Mouse (Mus musculus) embryonic facial prominence, embryonic 11.5 days (tissue): ENCODE data around the gene Banp. TPM values are rescaled to one million over a fixed set of nuclear protein-coding genes. Genes with fewer than 3 reads are reported as not detected.
A peak's percentile ranks its signal among the peaks of the same experiment; 100 is the strongest.

ENCODE experiments used
- ATAC-seq: fragments of 200-750 bp; cut with Nextera tagmentation; replicated peaks from 2 replicates; pipeline ENCODE4 v1.8.0; 2017; ENCODE audit warnings: low read depth; ENCODE audit not compliant: insufficient number of reproducible peaks, low FRiP score, low TSS enrichment
- DNase-seq: peaks from one replicate; pipeline ENCODE4 v3.0.0-alpha.2; 2015; ENCODE audit warnings: low spot score
- H3K27ac ChIP-seq: fragments of 300-500 bp; sonication (generic); replicated peaks from 2 replicates; pipeline ENCODE4 v1.5.1; 2014; ENCODE audit warnings: mild to moderate bottlenecking, low read depth, low read length, control low read depth
- H3K27me3 ChIP-seq: fragments of 300-500 bp; sonication (generic); 2 replicates; pipeline ENCODE4 v1.6.1; 2014; ENCODE audit warnings: mild to moderate bottlenecking, low read length, moderate library complexity, mixed read lengths; ENCODE audit not compliant: control insufficient read depth, insufficient read depth
- H3K36me3 ChIP-seq: fragments of 300-500 bp; sonication (generic); replicated peaks from 2 replicates; pipeline ENCODE4 v1.6.1; 2014; ENCODE audit warnings: low read depth, mild to moderate bottlenecking, low read length, moderate library complexity, mixed read lengths; ENCODE audit not compliant: control insufficient read depth, insufficient read depth
- H3K4me1 ChIP-seq: fragments of 300-500 bp; sonication (generic); 2 replicates; pipeline ENCODE4 v1.6.1; 2014; ENCODE audit warnings: low read length, mixed read lengths; ENCODE audit not compliant: control insufficient read depth, insufficient read depth
- H3K4me2 ChIP-seq: fragments of 300-500 bp; sonication (generic); 2 replicates; pipeline ENCODE4 v1.6.1; 2014; ENCODE audit warnings: low read depth, mild to moderate bottlenecking, control low read depth, low read length, moderate library complexity
- H3K4me3 ChIP-seq: fragments of 300-500 bp; sonication (generic); 2 replicates; pipeline ENCODE4 v1.5.1; 2014; ENCODE audit warnings: low read depth, low read length, control low read depth
- H3K9ac ChIP-seq: fragments of 300-500 bp; sonication (generic); replicated peaks from 2 replicates; pipeline ENCODE4 v1.6.1; 2014; ENCODE audit warnings: mild to moderate bottlenecking, control low read depth, low read length
- H3K9me3 ChIP-seq: fragments of 300-500 bp; sonication (generic); replicated peaks from 2 replicates; pipeline ENCODE4 v1.6.1; 2016; ENCODE audit warnings: mild to moderate bottlenecking, low read length, inconsistent platforms, mixed read lengths; ENCODE audit not compliant: control insufficient read depth
- WGBS: fragments of 180-500 bp; shearing (Covaris S2); extraction: QIAGEN DNeasy Blood & Tissue Kit; methylation state at CpG from one replicate; pipeline ENCODE4 v1.1.7; 2014; 5-methylcytosine and 5-hydroxymethylcytosine counted together
- polyA plus RNA-seq: library from polyadenylated mRNA; unstranded; fragments of >200 nt; fragmentation: Nextera tagmentation; extraction: Ambion mirVana; gene quantifications from 2 replicates; pipeline ENCODE4 v1.2.1, GENCODE M21; 2014

Gene Banp
- polyA plus RNA-seq, 1 experiment from 2014 or later: 56.2 TPM

DNA sequence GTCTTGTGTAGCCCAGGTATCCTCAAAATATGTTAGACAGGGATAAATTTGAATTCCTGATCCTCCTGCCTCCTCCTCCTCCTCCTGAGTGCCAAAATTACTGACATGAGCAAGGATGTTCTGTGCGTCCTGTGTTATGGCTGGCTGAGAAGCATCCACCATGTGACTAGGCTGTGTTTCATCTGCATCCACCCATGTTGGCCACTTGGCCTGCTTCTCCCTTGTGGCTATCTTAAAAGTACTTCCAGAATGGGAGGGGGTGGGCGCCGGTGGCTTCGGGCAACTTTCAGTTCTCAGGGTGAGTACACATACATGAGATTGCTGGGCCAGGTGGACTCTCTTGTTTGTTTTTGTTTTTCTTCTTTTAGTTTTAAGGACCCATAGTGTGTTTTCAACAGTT, 30.4 kb upstream of the Banp start:
- DNase-seq: no peak
- H3K4me1 ChIP-seq: no peaks in the 10 kb centered on the region
- H3K4me3 ChIP-seq: no peak overlapping the region
- no peaks in the 10 kb centered on the region for H3K36me3 ChIP-seq
- no peak overlapping the region for H3K4me2 ChIP-seq
- no peak overlapping the region for H3K9ac ChIP-seq
- H3K27me3 ChIP-seq: no peaks in the 10 kb centered on the region
- WGBS: 63% methylated on average over 4 of the region's 4 CpGs
- no peak overlapping the region for H3K27ac ChIP-seq
- no peaks in the 10 kb centered on the region for H3K9me3 ChIP-seq
- no peak for ATAC-seq

DNA sequence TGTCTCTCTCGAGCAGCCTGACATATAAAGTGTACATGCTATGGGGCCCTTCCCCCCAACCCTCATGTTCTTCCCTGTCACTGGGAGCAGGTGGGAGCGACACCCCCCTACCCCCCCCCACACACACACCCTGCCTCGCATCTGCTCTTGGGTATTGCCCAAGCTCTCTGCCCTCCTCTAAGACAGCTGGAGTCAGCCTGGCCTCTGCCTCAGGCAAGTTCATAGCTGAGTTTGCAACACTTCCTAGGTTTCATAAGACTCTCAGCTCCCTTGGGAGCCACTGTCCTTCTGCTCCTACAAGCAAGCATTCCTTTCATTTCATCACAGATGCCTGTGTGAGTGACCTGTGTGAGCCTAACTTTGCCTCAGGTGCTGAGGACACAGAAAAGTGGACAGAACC, 29.8 kb upstream of the Banp start:
- H3K4me3 ChIP-seq: no peak overlapping the region
- no peak overlapping the region for H3K27ac ChIP-seq
- WGBS: 46% methylated on average over 3 of the region's 3 CpGs
- H3K9ac ChIP-seq: no peak overlapping the region
- no peaks in the 10 kb centered on the region for H3K9me3 ChIP-seq
- no peaks in the 10 kb centered on the region for H3K27me3 ChIP-seq
- DNase-seq (no peak), ATAC-seq (no peak)
- H3K4me2 ChIP-seq: no peak overlapping the region
- H3K4me1 ChIP-seq: no peaks in the 10 kb centered on the region
- no peaks in the 10 kb centered on the region for H3K36me3 ChIP-seq

DNA sequence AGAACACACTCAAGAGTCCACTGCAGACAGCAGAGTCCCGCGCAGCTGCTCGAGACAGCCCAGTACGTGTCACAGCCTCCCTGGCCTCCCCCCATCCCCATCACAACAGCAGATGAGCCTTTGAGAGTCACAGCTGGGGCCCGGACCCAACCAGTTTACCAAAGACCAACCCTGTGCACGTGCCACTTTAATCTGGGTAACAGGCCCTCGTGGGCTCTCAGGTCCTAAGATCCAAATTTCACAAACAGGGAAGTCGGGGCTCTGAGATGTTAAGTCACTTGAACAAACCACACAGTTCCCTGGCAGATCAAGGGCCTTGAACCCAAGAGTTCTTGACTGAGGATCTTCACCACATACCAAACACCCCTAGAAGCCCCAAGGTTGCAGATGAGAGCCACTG, 28.0 kb upstream of the Banp start:
- no peaks in the 10 kb centered on the region for H3K27me3 ChIP-seq
- no peaks in the 10 kb centered on the region for H3K36me3 ChIP-seq
- DNase-seq: no peak
- no peak overlapping the region for H3K4me2 ChIP-seq
- 85% methylated on average over 8 of the region's 8 CpGs for WGBS
- no peak overlapping the region for H3K27ac ChIP-seq
- no peaks in the 10 kb centered on the region for H3K4me1 ChIP-seq
- no peak overlapping the region for H3K9ac ChIP-seq
- H3K9me3 ChIP-seq: no peaks in the 10 kb centered on the region
- ATAC-seq: no peak
- H3K4me3 ChIP-seq: no peak overlapping the region

DNA sequence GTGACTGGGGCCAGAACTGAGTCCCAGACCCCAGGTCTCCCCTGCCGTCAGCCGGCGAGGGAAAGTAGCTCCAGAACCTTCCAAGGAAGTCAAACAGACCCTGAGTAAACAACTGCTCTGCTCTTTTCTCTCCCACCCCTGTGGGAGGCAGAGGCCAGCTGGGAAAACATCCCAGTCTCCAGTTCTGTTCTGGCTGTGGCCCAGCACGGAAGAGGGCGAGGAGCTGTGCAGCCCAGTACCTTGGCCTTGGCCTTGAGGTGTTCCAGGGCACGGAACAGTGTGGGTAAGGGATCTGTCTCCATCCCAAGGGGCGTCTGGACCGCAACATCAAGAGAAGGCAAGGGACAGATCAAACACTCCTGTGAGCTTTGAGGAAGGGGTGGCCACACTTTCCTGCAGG, 27.4 kb upstream of the Banp start:
- DNase-seq (no peak), ATAC-seq (no peak)
- no peaks in the 10 kb centered on the region for H3K27me3 ChIP-seq
- no peaks in the 10 kb centered on the region for H3K9me3 ChIP-seq
- H3K9ac ChIP-seq: no peak overlapping the region
- H3K4me1 ChIP-seq: no peaks in the 10 kb centered on the region
- no peak overlapping the region for H3K27ac ChIP-seq
- WGBS: 54% methylated on average over 8 of the region's 8 CpGs
- no peaks in the 10 kb centered on the region for H3K36me3 ChIP-seq
- no peak overlapping the region for H3K4me3 ChIP-seq
- H3K4me2 ChIP-seq: no peak overlapping the region

DNA sequence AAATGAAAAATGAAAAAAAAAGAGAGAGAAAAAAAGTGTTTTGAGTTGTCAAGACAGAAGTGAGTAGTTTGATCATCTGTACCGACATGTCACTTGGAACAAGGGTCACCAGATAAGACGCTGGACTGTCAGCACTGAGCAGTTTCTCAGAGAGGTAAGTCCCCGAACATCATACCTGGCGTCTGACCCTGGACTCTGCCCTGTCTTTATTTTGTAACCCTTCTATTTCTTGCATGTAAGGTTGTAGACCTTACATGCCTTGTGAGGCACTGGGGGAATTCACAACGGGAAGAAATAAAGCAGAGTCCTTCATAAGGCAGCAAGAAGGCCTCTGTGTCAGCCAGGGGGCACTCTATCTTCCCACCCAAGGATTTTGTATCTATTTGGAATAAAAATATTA, 24.9 kb upstream of the Banp start:
- WGBS: 85% methylated on average over 5 of the region's 5 CpGs
- ATAC-seq: no peak

DNA sequence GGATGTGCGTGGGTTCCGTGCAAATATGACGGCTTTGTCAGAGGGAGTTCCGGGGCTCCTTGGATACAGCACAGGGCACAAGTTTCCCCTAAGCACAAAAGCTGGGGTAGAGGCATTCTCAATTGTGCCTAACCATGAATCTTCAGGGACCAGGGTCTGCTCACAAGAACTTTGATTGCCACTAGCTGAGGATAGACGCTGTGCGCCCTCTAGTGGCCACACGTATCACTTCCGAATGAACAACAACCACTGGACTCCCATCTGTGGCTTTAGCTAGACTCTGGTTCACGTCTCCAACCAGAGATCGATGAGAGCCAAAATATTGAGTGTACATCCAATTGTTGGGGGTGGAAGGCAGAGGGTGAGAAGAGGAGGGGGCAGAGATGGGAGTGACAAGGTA, 23.9 kb upstream of the Banp start:
- Histone ChIP-seq H3K36me3 (no peaks in the 10 kb centered on the region), H3K9ac (no peak overlapping the region), H3K4me1 (no peaks in the 10 kb centered on the region), H3K9me3 (no peaks in the 10 kb centered on the region), H3K4me3 (no peak overlapping the region), H3K4me2 (no peak overlapping the region), H3K27ac (no peak overlapping the region), H3K27me3 (no peaks in the 10 kb centered on the region)
- ATAC-seq: no peak
- 32% methylated on average over 10 of the region's 10 CpGs for WGBS
- peak; percentile 90 for DNase-seq

More for the DNA sequence above, 24.9 kb upstream of the Banp start:
- no peaks in the 10 kb centered on the region for H3K36me3 ChIP-seq
- H3K9me3 ChIP-seq: no peaks in the 10 kb centered on the region
- H3K4me1 ChIP-seq: no peaks in the 10 kb centered on the region
- no peak overlapping the region for H3K4me2 ChIP-seq
- H3K9ac ChIP-seq: no peak overlapping the region
- DNase-seq: no peak
- no peak overlapping the region for H3K27ac ChIP-seq
- H3K4me3 ChIP-seq: no peak overlapping the region
- H3K27me3 ChIP-seq: no peaks in the 10 kb centered on the region

DNA sequence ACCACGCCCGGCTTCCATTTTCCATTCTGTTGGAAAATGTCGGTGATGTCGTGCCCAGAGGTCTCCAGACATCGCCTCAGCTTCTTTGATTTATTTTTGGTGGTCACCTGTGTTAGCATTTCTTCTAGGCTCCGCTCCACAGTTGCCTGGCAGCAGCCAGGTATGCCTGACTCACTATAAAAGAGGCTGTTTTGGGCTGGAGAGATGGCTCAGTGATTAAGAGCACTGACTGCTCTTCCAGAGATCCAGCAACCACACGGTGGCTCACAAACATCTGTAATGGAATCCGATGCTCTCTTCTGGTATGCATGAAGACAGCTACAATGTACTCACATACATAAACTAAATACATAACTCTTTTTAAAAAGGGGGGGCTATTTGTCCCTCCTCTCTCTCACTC, 23.3 kb upstream of the Banp start:
- Histone ChIP-seq H3K27ac (no peak overlapping the region), H3K4me2 (no peak overlapping the region), H3K27me3 (no peaks in the 10 kb centered on the region), H3K36me3 (no peaks in the 10 kb centered on the region), H3K4me3 (no peak overlapping the region), H3K4me1 (no peaks in the 10 kb centered on the region), H3K9me3 (no peaks in the 10 kb centered on the region), H3K9ac (no peak overlapping the region)
- ATAC-seq (no peak), DNase-seq (no peak)
- 70% methylated on average over 8 of the region's 8 CpGs for WGBS

DNA sequence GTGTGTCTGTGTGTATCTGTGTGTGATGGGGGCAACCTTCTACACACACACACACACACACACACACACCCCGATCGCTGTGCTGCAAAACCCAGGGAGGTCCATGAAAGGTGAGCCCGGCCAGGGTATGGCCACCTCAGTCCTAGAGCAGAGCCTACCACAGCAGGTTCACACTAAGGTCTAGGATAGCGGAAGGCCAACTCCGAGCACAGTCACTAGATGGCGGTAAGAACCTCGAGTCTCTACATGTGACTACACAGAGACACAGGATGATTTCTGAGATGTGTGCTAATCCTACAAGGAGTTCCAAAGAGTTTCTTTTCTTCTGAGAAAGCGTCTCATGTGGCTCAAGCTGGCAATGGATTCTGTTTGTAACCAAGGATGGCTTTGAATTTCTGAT, 22.2 kb upstream of the Banp start:
- DNase-seq (peak; percentile 72), ATAC-seq (no peak)
- H3K9me3 ChIP-seq: no peaks in the 10 kb centered on the region
- H3K27ac ChIP-seq: no peak overlapping the region
- no peak overlapping the region for H3K4me2 ChIP-seq
- no peaks in the 10 kb centered on the region for H3K4me1 ChIP-seq
- H3K36me3 ChIP-seq: no peaks in the 10 kb centered on the region
- H3K27me3 ChIP-seq: no peaks in the 10 kb centered on the region
- 46% methylated on average over 8 of the region's 8 CpGs for WGBS
- H3K4me3 ChIP-seq: no peak overlapping the region
- H3K9ac ChIP-seq: no peak overlapping the region

DNA sequence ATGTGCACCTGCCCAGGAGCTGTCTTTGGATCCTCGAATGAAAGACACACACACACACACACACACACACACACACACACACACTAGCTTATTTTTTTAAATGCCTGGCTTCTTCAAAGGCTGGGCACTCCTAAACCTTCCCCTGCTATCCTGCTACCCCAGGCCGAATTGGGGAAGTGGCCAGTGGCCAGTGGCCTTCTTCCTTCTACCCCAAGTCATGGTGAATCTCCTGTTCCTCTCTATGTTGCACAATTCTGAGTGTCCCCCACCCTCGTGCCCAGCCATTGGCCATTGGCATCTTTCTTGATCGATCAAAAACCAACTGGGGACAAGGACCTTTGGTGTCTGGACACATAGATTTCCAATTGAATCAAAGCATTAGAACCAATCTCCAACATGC, 19.5 kb upstream of the Banp start:
- H3K9ac ChIP-seq: no peak overlapping the region
- no peak overlapping the region for H3K4me3 ChIP-seq
- ATAC-seq: no peak
- H3K27me3 ChIP-seq: no peaks in the 10 kb centered on the region
- H3K27ac ChIP-seq: no peak overlapping the region
- H3K4me1 ChIP-seq: no peaks in the 10 kb centered on the region
- 76% methylated on average over 4 of the region's 4 CpGs for WGBS
- H3K9me3 ChIP-seq: no peaks in the 10 kb centered on the region
- no peak for DNase-seq
- H3K4me2 ChIP-seq: no peak overlapping the region
- no peaks in the 10 kb centered on the region for H3K36me3 ChIP-seq
